Comparison of ENCODE assay signal across 14 mouse cellular contexts in the genomic region with DNA sequence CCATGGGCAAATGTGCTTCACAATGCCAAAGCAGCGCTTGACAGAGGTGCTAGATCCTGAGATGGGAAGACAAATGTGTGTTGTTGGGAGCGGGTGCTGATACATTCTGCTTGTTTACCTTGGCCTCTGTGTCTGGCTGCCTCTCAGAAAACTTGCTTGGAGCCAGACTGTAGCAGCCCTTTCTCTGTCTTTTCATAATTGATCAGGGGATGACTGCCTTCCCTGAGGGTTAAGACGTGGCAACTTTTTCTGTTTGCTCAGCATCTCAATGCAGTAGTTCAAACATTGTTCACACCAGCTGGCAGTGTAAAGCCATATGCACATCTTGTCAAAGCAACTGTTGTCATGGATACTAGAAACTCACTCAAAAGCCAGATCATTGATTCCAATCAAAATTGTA.
DNase-seq lines count a peak whose midpoint lies in the region; ATAC-seq lines count a peak whose summit lies in the region.
"Had no signal": no experiment of that assay in that cellular context is flagged by ENCODE, and none has a peak within 500 bp of the region (broad histone marks: within the 10 kb centered on the region; RNA-seq: fewer than 3 reads in every experiment).

No protein-coding gene starts in this region.

- H3K36me3 ChIP-seq in neural tube, embryonic 15.5 days: no peaks in the 10 kb centered on the region
- H3K36me3 ChIP-seq in hindbrain, embryonic 12.5 days: no peaks in the 10 kb centered on the region
- H3K36me3 ChIP-seq in neural tube, embryonic 14.5 days (ENCODE audit: control insufficient read depth, insufficient read depth, low read length): no peaks in the 10 kb centered on the region
- H3K36me3 ChIP-seq in intestine, embryonic 15.5 days: no peaks in the 10 kb centered on the region
- H3K36me3 ChIP-seq: stomach, embryonic 15.5 days had no signal

- H3K4me1 ChIP-seq in neural tube, embryonic 15.5 days: peaks cover 3% of the 10 kb centered on the region; the same call in 1 of the 2 replicates
- H3K4me1 ChIP-seq in hindbrain, embryonic 12.5 days: peaks cover 4% of the 10 kb centered on the region
- no peaks in the 10 kb centered on the region for H3K4me1 ChIP-seq in neural tube, embryonic 14.5 days (ENCODE audit: control insufficient read depth, insufficient read depth, low read length)
- H3K4me1 ChIP-seq in intestine, embryonic 15.5 days (replicated peaks): no peaks in the 10 kb centered on the region
- H3K4me1 ChIP-seq: stomach, embryonic 15.5 days had no signal

- H3K4me3 ChIP-seq in neural tube, embryonic 15.5 days (replicated peaks): no peak overlapping the region
- H3K4me3 ChIP-seq in hindbrain, embryonic 12.5 days: no peak overlapping the region
- no peak overlapping the region for H3K4me3 ChIP-seq in neural tube, embryonic 14.5 days (ENCODE audit: low read depth, low read length)
- H3K4me3 ChIP-seq in intestine, embryonic 15.5 days (replicated peaks): no peak overlapping the region
- H3K4me3 ChIP-seq: heart, adult 2 months; stomach, embryonic 15.5 days had no signal

- WGBS in neural tube, embryonic 15.5 days: 35% methylated on average over 3 of the region's 3 CpGs
- WGBS in hindbrain, embryonic 12.5 days: 29% methylated on average over 3 of the region's 3 CpGs
- 46% methylated on average over 3 of the region's 3 CpGs for whole genome bisulfite sequencing in neural tube, embryonic 14.5 days
- WGBS in intestine, embryonic 15.5 days: 54% methylated on average over 3 of the region's 3 CpGs

- intact Hi-C loops in heart, postnatal 14 days (cut with DNase I): no loop called here

- no peak overlapping the region for H3K4me2 ChIP-seq in neural tube, embryonic 15.5 days
- H3K4me2 ChIP-seq in hindbrain, embryonic 12.5 days (replicated peaks): no peak overlapping the region
- no peak overlapping the region for H3K4me2 ChIP-seq in neural tube, embryonic 14.5 days (ENCODE audit: low read depth, low read length)
- H3K4me2 ChIP-seq in intestine, embryonic 15.5 days (replicated peaks): no peak overlapping the region
- H3K4me2 ChIP-seq: stomach, embryonic 15.5 days had no signal

- no peaks in the 10 kb centered on the region for H3K9me3 ChIP-seq in neural tube, embryonic 15.5 days (replicated peaks)
- H3K9me3 ChIP-seq in hindbrain, embryonic 12.5 days (replicated peaks): no peaks in the 10 kb centered on the region
- H3K9me3 ChIP-seq in neural tube, embryonic 14.5 days (ENCODE audit: control insufficient read depth, low read length): no peaks in the 10 kb centered on the region
- no peaks in the 10 kb centered on the region for H3K9me3 ChIP-seq in intestine, embryonic 15.5 days
- H3K9me3 ChIP-seq: stomach, embryonic 15.5 days had no signal

- H3K27me3 ChIP-seq in neural tube, embryonic 15.5 days (replicated peaks): no peaks in the 10 kb centered on the region
- H3K27me3 ChIP-seq in hindbrain, embryonic 12.5 days: no peaks in the 10 kb centered on the region
- H3K27me3 ChIP-seq in neural tube, embryonic 14.5 days (ENCODE audit: control insufficient read depth, insufficient read depth, low read length): no peaks in the 10 kb centered on the region
- H3K27me3 ChIP-seq in intestine, embryonic 15.5 days (replicated peaks): no peaks in the 10 kb centered on the region
- H3K27me3 ChIP-seq: stomach, embryonic 15.5 days had no signal

- no peak overlapping the region for H3K9ac ChIP-seq in neural tube, embryonic 15.5 days (replicated peaks)
- no peak overlapping the region for H3K9ac ChIP-seq in hindbrain, embryonic 12.5 days
- H3K9ac ChIP-seq in neural tube, embryonic 14.5 days (replicated peaks; ENCODE audit: low read depth, low read length): no peak overlapping the region
- H3K9ac ChIP-seq in intestine, embryonic 15.5 days: no peak overlapping the region
- H3K9ac ChIP-seq: liver, embryonic 14.5 days; stomach, embryonic 15.5 days had no signal

- H3K27ac ChIP-seq in neural tube, embryonic 15.5 days (replicated peaks): no peak overlapping the region
- H3K27ac ChIP-seq in hindbrain, embryonic 12.5 days: no peak overlapping the region
- no peak overlapping the region for H3K27ac ChIP-seq in neural tube, embryonic 14.5 days (ENCODE audit: low read depth, low read length)
- no peak overlapping the region for H3K27ac ChIP-seq in intestine, embryonic 15.5 days
- H3K27ac ChIP-seq: heart, adult 2 months; liver, embryonic 14.5 days; stomach, embryonic 15.5 days had no signal

- ATAC-seq in neural tube, embryonic 15.5 days (ENCODE audit: low FRiP score): no peak
- peak; percentile 69; the same call in 1 of the 2 replicates for ATAC-seq in hindbrain, embryonic 12.5 days (ENCODE audit: low FRiP score)
- ATAC-seq in neural tube, embryonic 14.5 days (ENCODE audit: low read depth): peak; percentile 49; the same call in 1 of the 2 replicates
- no peak for ATAC-seq in intestine, embryonic 15.5 days

- DNase-seq in heart, adult 11 months: peak; percentile 92
- DNase-seq in heart, postnatal 14 days: no peak
- DNase-seq in neural tube, embryonic 10.5 days (ENCODE audit: extremely low spot score, low spot score): peak; percentile 14
- DNase-seq in thymus, adult 18-20 months: no peak
- DNase-seq: cerebellum, postnatal 36 days; kidney, postnatal 36 days; right cerebral cortex, postnatal 4 days had no signal

Comparison
In these comparisons a context has a peak if more than half of its experiments do, and no peak if none do; other contexts are left out.
1. DNase-seq: peak in heart, adult 11 months (single experiment) and neural tube, embryonic 10.5 days (single experiment); none in heart, postnatal 14 days (0 of 2) and thymus, adult 18-20 months (0 of 2).
2. ATAC-seq: peak in hindbrain, embryonic 12.5 days (single experiment) and neural tube, embryonic 14.5 days (single experiment); none in neural tube, embryonic 15.5 days (single experiment) and intestine, embryonic 15.5 days (single experiment).